Comparison of ENCODE assay signal across 27 mouse cellular contexts in the genomic region with DNA sequence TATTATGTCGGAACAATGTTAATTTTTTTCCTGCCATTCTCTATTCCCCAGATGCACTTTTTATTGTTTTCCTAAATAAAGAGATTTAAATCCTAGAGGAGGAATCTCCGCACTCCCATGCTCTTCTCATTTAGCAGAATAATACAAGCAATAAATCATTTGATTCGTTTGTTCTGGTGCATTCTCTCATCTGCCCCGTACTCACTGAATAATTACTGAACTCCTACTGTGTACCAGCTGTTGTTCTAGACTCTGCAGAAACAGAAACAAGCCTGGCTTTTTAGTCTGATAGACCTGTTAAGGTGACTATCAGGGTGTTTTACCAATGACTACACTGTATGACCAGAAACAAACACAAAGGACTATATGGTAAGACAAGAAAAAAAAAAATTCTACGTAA. TPM values are rescaled to one million over a fixed set of nuclear protein-coding genes. Genes with fewer than 3 reads are reported as not detected.
DNase-seq lines count a peak whose midpoint lies in the region; ATAC-seq and TF ChIP-seq lines count a peak whose summit lies in the region.
"Had no signal": no experiment of that assay in that cellular context is flagged by ENCODE, and none has a peak within 500 bp of the region (broad histone marks: within the 10 kb centered on the region; RNA-seq: fewer than 3 reads in every experiment).

No protein-coding gene starts in this region.

- TF ChIP-seq CTCF in hindbrain, postnatal 0 days (IDR thresholded peaks at IDR 0.05; ENCODE audit: low read depth), result no peak

- no peak overlapping the region for H3K27ac ChIP-seq in embryonic facial prominence, embryonic 14.5 days (replicated peaks; ENCODE audit: low read depth, low read length)
- no peak overlapping the region for H3K27ac ChIP-seq in embryonic facial prominence, embryonic 10.5 days (replicated peaks)
- no peak overlapping the region for H3K27ac ChIP-seq in hindbrain, postnatal 0 days
- H3K27ac ChIP-seq in hindbrain, embryonic 13.5 days, result no peak overlapping the region; the same call in 1 of the 2 replicates
- H3K27ac ChIP-seq in neural tube, embryonic 11.5 days (ENCODE audit: low read depth, low read length), result no peak overlapping the region
- H3K27ac ChIP-seq in neural tube, embryonic 15.5 days (replicated peaks), result no peak overlapping the region
- H3K27ac ChIP-seq: embryonic facial prominence, embryonic 12.5 days; forebrain, embryonic 12.5 days; heart, adult 2 months; heart, embryonic 15.5 days; intestine, embryonic 15.5 days had no signal

- H3K9ac ChIP-seq in embryonic facial prominence, embryonic 14.5 days (ENCODE audit: low read depth, low read length), result no peak overlapping the region
- H3K9ac ChIP-seq in hindbrain, postnatal 0 days (replicated peaks; ENCODE audit: low read length), result no peak overlapping the region
- H3K9ac ChIP-seq in hindbrain, embryonic 13.5 days, result no peak overlapping the region
- H3K9ac ChIP-seq in neural tube, embryonic 11.5 days (ENCODE audit: low read length), result no peak overlapping the region
- no peak overlapping the region for H3K9ac ChIP-seq in neural tube, embryonic 15.5 days (replicated peaks)
- H3K9ac ChIP-seq: embryonic facial prominence, embryonic 12.5 days; forebrain, embryonic 12.5 days; forebrain, postnatal 0 days; heart, embryonic 15.5 days; intestine, embryonic 15.5 days had no signal

- ATAC-seq in embryonic facial prominence, embryonic 14.5 days (ENCODE audit: low read depth), result no peak
- no peak for ATAC-seq in hindbrain, postnatal 0 days
- ATAC-seq in hindbrain, embryonic 13.5 days (ENCODE audit: low FRiP score), result no peak
- peak; percentile 61 for ATAC-seq in neural tube, embryonic 11.5 days (ENCODE audit: insufficient read depth, low FRiP score, low TSS enrichment)
- ATAC-seq in neural tube, embryonic 15.5 days (ENCODE audit: low FRiP score), result no peak
- ATAC-seq: CD4-positive, CD25-positive, alpha-beta regulatory T cell, adult 4 months; forebrain, postnatal 0 days; intestine, embryonic 15.5 days had no signal

- DNase-seq in embryonic facial prominence, embryonic 14.5 days (ENCODE audit: low spot score), result peak; percentile 14
- DNase-seq in embryonic facial prominence, embryonic 10.5 days (ENCODE audit: low spot score), result no peak
- peak; percentile 47 for DNase-seq in hindbrain, postnatal 0 days (ENCODE audit: low spot score)
- no peak for DNase-seq in neural tube, embryonic 11.5 days (ENCODE audit: low spot score)
- DNase-seq in layer of hippocampus, postnatal 25 days (ENCODE audit: extremely low spot score in 1 of 2, low spot score in 1 of 2), result no peak
- DNase-seq: adrenal gland, adult 8-10 months; adrenal gland, postnatal 36 days; B cell, adult 2 months; cerebellum, adult 11 months; cerebellum, adult 8-10 months; cerebellum, postnatal 14 days; embryo, embryonic 11 days; forebrain, postnatal 0 days; gastrocnemius, postnatal 14 days; heart, adult 2 months; heart, postnatal 14 days had no signal

- no peak overlapping the region for H3K4me3 ChIP-seq in embryonic facial prominence, embryonic 14.5 days (ENCODE audit: low read depth, low read length)
- no peak overlapping the region for H3K4me3 ChIP-seq in embryonic facial prominence, embryonic 10.5 days
- H3K4me3 ChIP-seq in hindbrain, postnatal 0 days (ENCODE audit: low read length), result no peak overlapping the region
- no peak overlapping the region for H3K4me3 ChIP-seq in hindbrain, embryonic 13.5 days
- H3K4me3 ChIP-seq in neural tube, embryonic 11.5 days (ENCODE audit: low read depth, low read length), result no peak overlapping the region
- H3K4me3 ChIP-seq in neural tube, embryonic 15.5 days (replicated peaks), result no peak overlapping the region
- H3K4me3 ChIP-seq: embryonic facial prominence, embryonic 12.5 days; forebrain, embryonic 12.5 days; heart, adult 2 months; heart, embryonic 15.5 days; intestine, embryonic 15.5 days had no signal

- no peak overlapping the region for H3K4me2 ChIP-seq in embryonic facial prominence, embryonic 14.5 days (ENCODE audit: low read depth, low read length)
- H3K4me2 ChIP-seq in hindbrain, postnatal 0 days (ENCODE audit: low read depth, low read length), result no peak overlapping the region
- H3K4me2 ChIP-seq in hindbrain, embryonic 13.5 days, result no peak overlapping the region
- no peak overlapping the region for H3K4me2 ChIP-seq in neural tube, embryonic 11.5 days (ENCODE audit: low read depth)
- H3K4me2 ChIP-seq in neural tube, embryonic 15.5 days, result no peak overlapping the region
- H3K4me2 ChIP-seq: embryonic facial prominence, embryonic 12.5 days; forebrain, embryonic 12.5 days; heart, embryonic 11.5 days; heart, embryonic 15.5 days; intestine, embryonic 15.5 days had no signal

- H3K36me3 ChIP-seq in embryonic facial prominence, embryonic 14.5 days (ENCODE audit: control insufficient read depth, insufficient read depth, low read length), result no peaks in the 10 kb centered on the region
- no peaks in the 10 kb centered on the region for H3K36me3 ChIP-seq in embryonic facial prominence, embryonic 10.5 days (replicated peaks)
- no peaks in the 10 kb centered on the region for H3K36me3 ChIP-seq in hindbrain, postnatal 0 days (ENCODE audit: insufficient read depth, low read length)
- H3K36me3 ChIP-seq in hindbrain, embryonic 13.5 days, result no peaks in the 10 kb centered on the region
- no peaks in the 10 kb centered on the region for H3K36me3 ChIP-seq in neural tube, embryonic 11.5 days (ENCODE audit: control insufficient read depth, insufficient read depth, low read length)
- H3K36me3 ChIP-seq in neural tube, embryonic 15.5 days, result no peaks in the 10 kb centered on the region
- H3K36me3 ChIP-seq: embryonic facial prominence, embryonic 12.5 days; forebrain, embryonic 12.5 days; G1E; heart, embryonic 15.5 days; intestine, embryonic 15.5 days had no signal

- no peaks in the 10 kb centered on the region for H3K27me3 ChIP-seq in embryonic facial prominence, embryonic 14.5 days (replicated peaks; ENCODE audit: control insufficient read depth, insufficient read depth, low read length)
- H3K27me3 ChIP-seq in embryonic facial prominence, embryonic 10.5 days (replicated peaks; ENCODE audit: low read depth, poor library complexity, severe bottlenecking), result no peaks in the 10 kb centered on the region
- no peaks in the 10 kb centered on the region for H3K27me3 ChIP-seq in hindbrain, postnatal 0 days (ENCODE audit: insufficient read depth, low read length)
- no peaks in the 10 kb centered on the region for H3K27me3 ChIP-seq in hindbrain, embryonic 13.5 days
- no peaks in the 10 kb centered on the region for H3K27me3 ChIP-seq in neural tube, embryonic 11.5 days (ENCODE audit: control insufficient read depth, insufficient read depth, low read length)
- no peaks in the 10 kb centered on the region for H3K27me3 ChIP-seq in neural tube, embryonic 15.5 days (replicated peaks)
- H3K27me3 ChIP-seq: embryonic facial prominence, embryonic 12.5 days; forebrain, embryonic 12.5 days; heart, embryonic 15.5 days; intestine, embryonic 15.5 days had no signal

- H3K4me1 ChIP-seq in embryonic facial prominence, embryonic 14.5 days (ENCODE audit: control insufficient read depth, insufficient read depth, low read length), result peaks cover 6% of the 10 kb centered on the region
- no peaks in the 10 kb centered on the region for H3K4me1 ChIP-seq in embryonic facial prominence, embryonic 10.5 days
- H3K4me1 ChIP-seq in hindbrain, postnatal 0 days (ENCODE audit: insufficient read depth, low read length), result no peaks in the 10 kb centered on the region
- H3K4me1 ChIP-seq in hindbrain, embryonic 13.5 days (replicated peaks), result 0 out of 2 replicates have a peak, but pooled peaks cover 3% of the 10 kb centered on the region
- no peaks in the 10 kb centered on the region for H3K4me1 ChIP-seq in neural tube, embryonic 11.5 days (ENCODE audit: control insufficient read depth, insufficient read depth, low read length)
- no peaks in the 10 kb centered on the region for H3K4me1 ChIP-seq in neural tube, embryonic 15.5 days
- H3K4me1 ChIP-seq: forebrain, embryonic 12.5 days; heart, embryonic 15.5 days; intestine, embryonic 15.5 days had no signal

- no peaks in the 10 kb centered on the region for H3K9me3 ChIP-seq in embryonic facial prominence, embryonic 14.5 days (ENCODE audit: control insufficient read depth, low read length)
- no peaks in the 10 kb centered on the region for H3K9me3 ChIP-seq in embryonic facial prominence, embryonic 10.5 days
- no peaks in the 10 kb centered on the region for H3K9me3 ChIP-seq in hindbrain, postnatal 0 days (ENCODE audit: low read length)
- no peaks in the 10 kb centered on the region for H3K9me3 ChIP-seq in hindbrain, embryonic 13.5 days
- no peaks in the 10 kb centered on the region for H3K9me3 ChIP-seq in neural tube, embryonic 11.5 days (ENCODE audit: control insufficient read depth, low read length)
- no peaks in the 10 kb centered on the region for H3K9me3 ChIP-seq in neural tube, embryonic 15.5 days (replicated peaks)
- H3K9me3 ChIP-seq: embryonic facial prominence, embryonic 12.5 days; forebrain, embryonic 12.5 days; heart, embryonic 15.5 days; intestine, embryonic 15.5 days had no signal

- WGBS in embryonic facial prominence, embryonic 14.5 days, result 71% methylated on average over 5 of the region's 5 CpGs
- 89% methylated on average over 5 of the region's 5 CpGs for WGBS in embryonic facial prominence, embryonic 10.5 days
- WGBS in hindbrain, postnatal 0 days, result 50% methylated on average over 5 of the region's 5 CpGs
- WGBS in hindbrain, embryonic 13.5 days, result 43% methylated on average over 5 of the region's 5 CpGs
- 44% methylated on average over 5 of the region's 5 CpGs for WGBS in neural tube, embryonic 11.5 days
- WGBS in neural tube, embryonic 15.5 days, result 26% methylated on average over 5 of the region's 5 CpGs

RNA-seq across cellular contexts. Expression of a gene that starts 29.7 kb away (rescaled TPM):
- 8.4 and 9.7 TPM in 2 replicates for polyA plus RNA-seq in embryonic facial prominence, embryonic 14.5 days (2014; fragmentation: Nextera tagmentation; extraction: Ambion mirVana)
- polyA plus RNA-seq in embryonic facial prominence, embryonic 10.5 days (2016; fragmentation: Nextera tagmentation; extraction: Ambion mirVana), result 2.9 and 3.1 TPM in 2 replicates
- total RNA-seq in hindbrain, postnatal 0 days (2014; rRNA removed), result 8.0 and 10.6 TPM in 2 replicates
- polyA plus RNA-seq in hindbrain, postnatal 0 days (2015; fragmentation: Nextera tagmentation; extraction: Ambion mirVana), result 3.2 and 3.4 TPM in 2 replicates
- polyA plus RNA-seq in hindbrain, embryonic 13.5 days (2015; fragmentation: Nextera tagmentation; extraction: Ambion mirVana), result 2.7 and 3.2 TPM in 2 replicates
- 10.3 and 10.6 TPM in 2 replicates for polyA plus RNA-seq in neural tube, embryonic 11.5 days (2014; fragmentation: Nextera tagmentation; extraction: Ambion mirVana)
- 4.1 and 5.5 TPM in 2 replicates for polyA plus RNA-seq in neural tube, embryonic 15.5 days (2015; fragmentation: Nextera tagmentation; extraction: Ambion mirVana)
- 10 to 100 TPM; 11.9 to 13.6 TPM for total RNA-seq in layer of hippocampus, postnatal 25 days (2021)
- total RNA-seq: common myeloid progenitor, adult 5-6 weeks; hematopoietic stem cell, adult 5-6 weeks had no signal
- polyA plus RNA-seq: CD4-positive, CD25-positive, alpha-beta regulatory T cell, adult 4 months; G1E had no signal

Comparison
In these comparisons a context has a peak if more than half of its experiments do, and no peak if none do; other contexts are left out.
1. DNase-seq: peak in embryonic facial prominence, embryonic 14.5 days (single experiment) and hindbrain, postnatal 0 days (single experiment); none in embryonic facial prominence, embryonic 10.5 days (single experiment), neural tube, embryonic 11.5 days (single experiment) and layer of hippocampus, postnatal 25 days (0 of 2).